Mouse (Mus musculus) brown adipose tissue, adult 24 weeks (tissue): ENCODE measurements around the gene Cluap1. TPM values are rescaled to one million over a fixed set of nuclear protein-coding genes. Genes with fewer than 3 reads are reported as not detected.
A peak's percentile ranks its signal among the peaks of the same experiment; 100 is the strongest.

Experiments used
- H3K27ac ChIP-seq: fragments of 200-500 bp; replicated peaks from 2 replicates; pipeline ENCODE4 v1.5.1; 2012; ENCODE audit warnings: low read depth, mild to moderate bottlenecking, low read length
- H3K4me1 ChIP-seq: fragments of 200-500 bp; 2 replicates; pipeline ENCODE4 v1.6.1; 2012; ENCODE audit warnings: low read length, mixed read lengths; ENCODE audit not compliant: control insufficient read depth, insufficient read depth, insufficient read length
- H3K4me3 ChIP-seq: fragments of 200-500 bp; 2 replicates; pipeline ENCODE4 v1.5.1; 2012; ENCODE audit warnings: low read depth, mild to moderate bottlenecking, low read length, moderate library complexity; ENCODE audit not compliant: insufficient read depth
- polyA plus RNA-seq: library from polyadenylated mRNA; stranded (reverse); fragments of >200 nt; gene quantifications from 2 replicates; pipeline ENCODE4 v1.2.4, GENCODE M21; 2012; ENCODE audit not compliant: missing spikeins, insufficient read depth, insufficient read length

The Cluap1 gene
- 9.1 and 10.2 TPM in 2 replicates for polyA plus RNA-seq

- H3K4me3 ChIP-seq = peak within 1 kb of the TSS; percentile 64
- H3K4me1 ChIP-seq = no peaks in the 10 kb centered on the region
- H3K27ac ChIP-seq = peak within 1 kb of the TSS; percentile 59
These were observed at the start of gene Cluap1, which contains the start of gene 1700037C18Rik for GRCm38 (mm10) chr16:3908537-3909111. TSS of gene Cluap1 (plus strand) at chr16:3908801. TSS of gene 1700037C18Rik (minus strand) at chr16:3908689.

GRCm38 (mm10) chr16:3859254-3859653 lies 49.3 kb upstream of the Cluap1 start:
- no peaks in the 10 kb centered on the region for H3K4me1 ChIP-seq
- no peak overlapping the region for H3K4me3 ChIP-seq
- no peak overlapping the region for H3K27ac ChIP-seq

DNA sequence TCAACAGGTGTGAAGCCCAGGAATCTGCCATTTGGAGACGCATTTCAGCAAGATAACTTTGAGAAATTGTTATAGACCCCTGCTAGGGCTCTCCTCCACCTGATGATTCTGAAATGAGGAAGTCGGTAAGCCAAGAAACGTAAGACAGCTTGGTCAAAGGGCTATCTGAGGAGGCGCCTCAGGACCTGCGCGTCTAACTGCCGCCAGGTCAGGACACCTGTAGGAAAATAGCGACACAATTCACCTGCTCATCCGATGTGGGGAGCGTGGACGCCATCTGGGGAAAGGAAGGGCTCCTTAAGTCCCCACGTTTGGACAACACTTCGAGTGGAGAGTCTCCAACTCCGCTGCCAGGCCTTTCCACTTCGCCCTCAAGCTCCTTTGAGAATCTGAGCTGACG lies 36.8 kb upstream of the Cluap1 start:
- Histone ChIP-seq H3K4me3 (peak overlapping the region; percentile 59), H3K4me1 (no peaks in the 10 kb centered on the region), H3K27ac (peak overlapping the region; percentile 22; the same call in 1 of the 2 replicates)

- peak within 1 kb of the TSS; percentile 22 for H3K27ac ChIP-seq
- H3K4me3 ChIP-seq = peak within 1 kb of the TSS; percentile 59
These were observed 36.2 kb upstream of the Cluap1 start, which contains the start of gene Naa60 for GRCm38 (mm10) chr16:3872216-3873047. TSS of gene Naa60 (plus strand) at chr16:3872375.

DNA sequence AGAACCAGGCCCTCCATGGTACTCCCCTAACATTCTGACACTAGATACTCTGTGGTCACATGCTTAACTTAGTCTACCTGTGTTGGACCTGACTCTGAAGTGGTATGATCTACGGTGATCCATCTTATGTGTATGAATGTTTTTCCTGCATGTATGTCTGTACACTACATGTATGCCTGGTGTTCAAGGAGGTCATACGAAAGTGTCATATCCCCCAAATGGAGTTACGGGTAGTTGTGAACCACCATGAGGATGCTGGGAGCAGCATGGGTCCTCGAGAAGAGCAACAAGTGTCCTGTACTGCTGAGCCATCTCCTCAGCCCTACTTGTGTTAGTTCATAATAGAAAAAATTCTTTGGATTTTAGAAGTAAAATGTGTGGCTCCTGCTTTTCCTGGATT lies 32.3 kb upstream of the Cluap1 start:
- Histone ChIP-seq H3K4me1 (no peaks in the 10 kb centered on the region; the same call in 1 of the 2 replicates), H3K4me3 (no peak overlapping the region), H3K27ac (no peak overlapping the region)

More at GRCm38 (mm10) chr16:3872216-3873047, 36.2 kb upstream of the Cluap1 start, which contains the start of gene Naa60:
- H3K4me1 ChIP-seq = no peaks in the 10 kb centered on the region

DNA sequence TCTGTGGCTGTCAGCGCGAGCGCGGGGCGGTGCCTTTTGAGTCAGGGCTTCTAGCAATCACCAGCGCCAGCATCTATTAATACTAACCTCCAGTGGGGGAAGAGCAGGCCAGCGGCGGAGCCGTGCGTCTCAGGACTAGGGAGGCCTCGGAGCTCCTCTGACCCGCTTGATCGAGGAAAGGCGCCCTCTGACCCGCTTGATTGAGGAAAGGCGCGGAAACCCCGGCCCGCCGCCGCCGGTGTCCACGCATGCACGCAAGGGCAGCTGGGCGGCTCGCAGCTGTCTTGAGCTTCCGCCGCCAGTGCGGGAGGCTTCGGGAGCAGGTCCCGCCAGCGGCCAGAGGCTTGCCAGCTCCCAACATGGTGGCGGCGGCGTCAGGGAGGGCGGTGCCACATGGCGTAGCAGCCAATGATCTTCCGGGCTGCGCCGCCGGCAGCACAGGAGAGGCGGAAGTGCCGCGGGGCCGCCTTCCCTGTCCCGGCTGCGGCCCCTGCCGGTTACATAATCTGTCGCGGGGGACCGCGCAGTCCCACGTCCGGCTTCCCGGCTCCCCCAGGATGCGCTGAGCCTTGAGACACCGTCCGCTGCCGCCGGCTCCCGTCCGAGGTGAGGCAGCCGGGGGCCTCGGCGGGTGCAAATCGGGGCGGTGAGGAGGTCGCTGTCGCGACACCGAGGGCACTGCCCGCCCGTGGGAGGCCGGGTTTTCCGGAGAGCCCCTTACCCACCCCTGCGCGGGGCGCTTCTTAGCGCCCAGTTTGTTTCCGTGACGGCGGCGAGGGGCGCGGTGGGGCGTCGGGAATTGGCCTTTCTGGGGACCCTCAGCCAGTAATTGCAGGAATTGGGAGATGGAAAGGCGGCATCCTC lies 24.2 kb upstream of the Cluap1 start, which contains the start of the genes Zfp597 and Gm20695:
TSS of gene Zfp597 (minus strand) at position 361 of the 864 bp plus-strand sequence.
TSS of gene Gm20695 (plus strand) at position 448 of the 864 bp plus-strand sequence.
- Histone ChIP-seq H3K4me1 (peaks cover 3% of the 10 kb centered on the region; the same call in 1 of the 2 replicates), H3K4me3 (peak within 1 kb of the TSS; percentile 94), H3K27ac (peak within 1 kb of the TSS; percentile 83)

GRCm38 (mm10) chr16:3885065-3885670 lies 23.4 kb upstream of the Cluap1 start:
- Histone ChIP-seq H3K27ac (peak overlapping the region; percentile 83), H3K4me1 (peaks cover 3% of the 10 kb centered on the region; the same call in 1 of the 2 replicates), H3K4me3 (peak overlapping the region; percentile 94)

GRCm38 (mm10) chr16:3891621-3892295 lies 16.8 kb upstream of the Cluap1 start:
- Histone ChIP-seq H3K27ac (no peak overlapping the region), H3K4me3 (no peak overlapping the region), H3K4me1 (peaks cover 11% of the 10 kb centered on the region)

- H3K4me3 ChIP-seq = no peak overlapping the region
- peak overlapping the region; percentile 49; the same call in 1 of the 2 replicates for H3K27ac ChIP-seq
- peaks cover 11% of the 10 kb centered on the region for H3K4me1 ChIP-seq
These were observed 14.9 kb upstream of the Cluap1 start for GRCm38 (mm10) chr16:3893739-3894138.

GRCm38 (mm10) chr16:3895173-3895792 lies 13.3 kb upstream of the Cluap1 start:
- H3K4me3 ChIP-seq = peak overlapping the region; percentile 17; the same call in 1 of the 2 replicates

DNA sequence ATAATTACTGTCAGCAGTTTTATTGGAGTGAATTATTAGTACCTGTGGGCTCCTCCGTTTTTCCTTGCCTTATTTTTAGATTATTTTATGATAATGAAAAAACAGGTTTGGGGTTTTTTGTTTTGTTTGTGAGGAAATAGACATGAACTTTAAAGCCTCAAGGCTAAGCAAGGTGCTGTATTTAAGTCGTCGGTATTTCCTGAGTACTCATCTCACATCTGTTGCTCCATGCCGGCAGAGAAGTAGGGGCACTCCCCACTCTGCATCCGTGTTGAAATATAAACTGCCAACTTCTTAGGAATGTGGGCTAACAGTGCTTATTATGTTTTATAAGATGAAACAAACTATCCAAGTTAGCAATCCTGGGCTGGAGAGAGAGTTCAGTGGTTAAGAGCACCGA lies 12.6 kb upstream of the Cluap1 start:
- Histone ChIP-seq H3K4me3 (no peak overlapping the region), H3K4me1 (peaks cover 11% of the 10 kb centered on the region), H3K27ac (no peak overlapping the region)

More at GRCm38 (mm10) chr16:3895173-3895792, 13.3 kb upstream of the Cluap1 start:
- peaks cover 11% of the 10 kb centered on the region for H3K4me1 ChIP-seq
- H3K27ac ChIP-seq = peak overlapping the region; percentile 73

DNA sequence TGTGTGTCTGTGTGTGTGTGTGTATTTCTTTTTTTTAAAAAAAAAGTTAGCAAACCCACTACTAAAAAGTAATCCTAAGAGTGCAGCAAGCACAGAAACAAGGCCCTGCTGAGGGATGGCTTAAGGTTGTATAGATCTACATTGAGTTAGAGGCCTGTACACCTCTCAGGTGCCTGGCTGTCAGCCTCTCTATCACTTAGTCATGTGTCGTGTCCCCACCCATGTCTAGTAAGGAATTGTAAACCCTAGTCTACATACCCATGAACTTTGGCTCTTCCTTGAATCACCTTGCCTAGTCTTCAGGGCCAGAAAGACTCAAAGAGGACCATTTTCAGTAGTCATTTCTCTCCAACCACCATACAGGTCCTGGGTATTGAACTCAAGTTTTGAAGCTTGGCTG lies 12.0 kb upstream of the Cluap1 start:
- Histone ChIP-seq H3K4me1 (peaks cover 11% of the 10 kb centered on the region), H3K4me3 (no peak overlapping the region), H3K27ac (no peak overlapping the region)

DNA sequence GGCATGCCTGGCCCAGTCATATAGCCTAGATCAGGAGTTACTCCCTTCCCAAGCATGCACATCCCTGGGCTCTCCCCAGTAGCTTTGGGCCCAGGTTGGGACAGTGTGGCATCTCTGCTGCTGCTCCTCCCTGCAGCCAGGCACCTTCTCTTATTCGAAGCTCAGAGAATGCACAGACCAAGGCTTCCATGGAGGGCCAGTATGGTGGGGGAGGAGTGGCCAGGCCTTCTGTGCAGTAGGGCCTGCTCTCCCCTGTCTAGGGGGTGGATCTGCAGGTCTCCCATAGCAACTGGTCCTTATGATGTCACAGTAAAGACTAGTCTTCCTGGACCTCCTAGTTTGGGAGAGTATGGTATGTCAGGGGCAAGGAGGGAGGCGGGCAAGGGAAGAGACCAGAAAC lies 1.1 kb upstream of the Cluap1 start:
- no peaks in the 10 kb centered on the region for H3K4me1 ChIP-seq
- no peak overlapping the region for H3K4me3 ChIP-seq
- H3K27ac ChIP-seq = no peak overlapping the region
